Mouse (Mus musculus) intestine, embryonic 16.5 days (tissue): Measurements from ENCODE around the gene Cap2. TPM values are rescaled to one million over a fixed set of nuclear protein-coding genes. Genes with fewer than 3 reads are reported as not detected.

Experiments used
- ATAC-seq: fragments of 200-750 bp; cut with Nextera tagmentation; 2 replicates; pipeline ENCODE4 v1.8.0; 2017; ENCODE audit warnings: moderate TSS enrichment, moderate library complexity
- H3K27ac ChIP-seq: fragments of 300-500 bp; sonication (generic); 2 replicates; pipeline ENCODE4 v1.5.1; 2014; ENCODE audit warnings: mild to moderate bottlenecking, low read length
- H3K27me3 ChIP-seq: fragments of 300-500 bp; sonication (generic); replicated peaks from 2 replicates; pipeline ENCODE4 v1.6.1; 2014; ENCODE audit warnings: low read length, control low read depth, mixed read lengths; ENCODE audit not compliant: control insufficient read depth, insufficient read depth
- H3K36me3 ChIP-seq: fragments of 300-500 bp; sonication (generic); 2 replicates; pipeline ENCODE4 v1.6.1; 2014; ENCODE audit warnings: low read length, control low read depth; ENCODE audit not compliant: control insufficient read depth, insufficient read depth
- H3K4me1 ChIP-seq: fragments of 300-500 bp; sonication (generic); 2 replicates; pipeline ENCODE4 v1.6.1; 2014; ENCODE audit warnings: low read length, control low read depth, mixed read lengths; ENCODE audit not compliant: control insufficient read depth, insufficient read depth
- H3K4me2 ChIP-seq: fragments of 300-500 bp; sonication (generic); 2 replicates; pipeline ENCODE4 v1.6.1; 2014; ENCODE audit warnings: low read depth, low read length, control low read depth
- H3K4me3 ChIP-seq: fragments of 300-500 bp; sonication (generic); 2 replicates; pipeline ENCODE4 v1.5.1; 2014; ENCODE audit warnings: mild to moderate bottlenecking, low read length
- H3K9ac ChIP-seq: fragments of 300-500 bp; sonication (generic); 2 replicates; pipeline ENCODE4 v1.6.1; 2014; ENCODE audit warnings: low read depth, low read length
- H3K9me3 ChIP-seq: fragments of 300-500 bp; sonication (generic); 2 replicates; pipeline ENCODE4 v1.6.1; 2016; ENCODE audit warnings: low read length, control low read depth; ENCODE audit not compliant: control insufficient read depth
- WGBS: fragments of 180-500 bp; shearing (Covaris S2); extraction: QIAGEN DNeasy Blood & Tissue Kit; methylation state at CpG from one replicate; pipeline ENCODE4 v1.1.7; 2014; 5-methylcytosine and 5-hydroxymethylcytosine counted together
- polyA plus RNA-seq: library from polyadenylated mRNA; unstranded; fragments of >200 nt; fragmentation: Nextera tagmentation; extraction: Ambion mirVana; gene quantifications from 2 replicates; pipeline ENCODE4 v1.2.1, GENCODE M21; 2015

The Cap2 gene
- polyA plus RNA-seq, 1 experiment from 2014 or later: 10.7 TPM

DNA sequence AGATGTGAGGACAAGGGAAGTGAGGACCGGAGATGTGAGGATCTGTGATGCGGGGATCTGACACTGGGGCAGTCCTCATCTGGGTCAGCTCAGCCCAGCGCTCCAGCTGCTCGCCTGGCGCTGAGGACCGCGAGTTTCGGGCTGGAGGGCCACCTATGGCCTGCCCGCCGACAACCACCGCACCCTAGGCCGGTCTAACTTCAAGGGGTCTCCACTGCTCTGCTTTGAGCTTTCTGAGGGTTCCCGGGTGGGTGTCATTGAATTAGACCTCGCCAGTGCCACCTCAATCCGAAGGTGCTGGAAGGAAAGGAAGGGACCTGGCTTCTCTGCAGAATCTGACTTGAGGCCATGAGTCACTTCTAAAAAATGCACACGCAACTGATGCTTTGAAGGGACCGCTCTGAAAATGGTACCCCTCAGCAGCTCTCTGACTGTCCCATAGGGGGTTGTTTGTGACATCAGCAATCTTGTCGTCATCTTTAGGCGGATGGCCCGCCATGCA, 793 bp downstream of the Cap2 start:
- peak overlapping the region; percentile 0; the same call in 1 of the 2 replicates for H3K27ac ChIP-seq

DNA sequence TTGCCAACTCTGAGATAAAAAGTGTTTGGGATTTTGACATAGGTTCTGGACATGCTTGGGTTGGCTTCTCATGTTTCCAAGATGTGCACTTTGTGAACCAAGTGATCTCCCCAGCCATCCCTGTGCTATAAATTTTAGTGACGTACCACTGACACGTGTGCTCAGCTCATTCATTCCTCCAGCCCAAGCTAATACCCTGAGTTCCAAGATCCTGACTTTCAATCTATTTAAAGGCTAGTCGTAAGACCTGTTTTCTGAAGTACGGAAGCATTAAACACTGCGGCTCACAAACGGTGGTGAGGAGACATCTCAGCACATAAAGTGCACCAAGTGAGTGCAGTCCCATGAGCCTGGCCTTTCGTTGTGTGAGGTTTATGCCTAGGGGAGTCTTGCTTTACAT, 6.3 kb downstream of the Cap2 start:
- Histone ChIP-seq H3K27me3 (no peaks in the 10 kb centered on the region), H3K36me3 (no peaks in the 10 kb centered on the region), H3K9me3 (no peaks in the 10 kb centered on the region), H3K9ac (no peak overlapping the region), H3K4me3 (no peak overlapping the region), H3K4me1 (no peaks in the 10 kb centered on the region), H3K27ac (no peak overlapping the region), H3K4me2 (no peak overlapping the region)
- WGBS: 76% methylated on average over 7 of the region's 7 CpGs
- ATAC-seq: no peak

More for the DNA sequence above, 793 bp downstream of the Cap2 start:
- 6% methylated on average over 20 of the region's 20 CpGs for WGBS
- ATAC-seq: peak; percentile 68
- Histone ChIP-seq H3K4me2 (peak overlapping the region; percentile 88), H3K4me1 (no peaks in the 10 kb centered on the region), H3K36me3 (no peaks in the 10 kb centered on the region), H3K9ac (peak overlapping the region; percentile 72), H3K9me3 (no peaks in the 10 kb centered on the region), H3K4me3 (peak overlapping the region; percentile 59), H3K27me3 (no peaks in the 10 kb centered on the region)

DNA sequence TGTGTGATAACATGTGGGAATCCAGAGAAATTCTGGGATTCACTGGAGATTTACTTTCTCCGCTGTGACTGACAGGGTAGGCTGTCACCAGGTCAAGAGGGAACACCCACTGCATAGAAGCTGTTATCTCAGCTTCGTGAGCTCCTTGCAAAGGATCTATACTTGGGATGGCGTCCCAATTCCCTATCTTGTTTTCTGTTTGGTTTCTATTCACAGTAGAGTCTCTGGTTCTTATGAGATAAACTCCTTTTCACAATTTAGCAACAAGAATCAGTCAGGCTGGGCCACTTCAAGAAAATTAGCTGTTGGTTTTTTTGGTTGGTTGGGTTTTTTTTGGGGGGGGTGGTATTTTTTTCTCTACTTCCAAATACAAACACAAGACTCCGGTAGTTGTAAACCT, 7.2 kb downstream of the Cap2 start:
- no peaks in the 10 kb centered on the region for H3K9me3 ChIP-seq
- no peak for ATAC-seq
- no peaks in the 10 kb centered on the region for H3K4me1 ChIP-seq
- no peak overlapping the region for H3K27ac ChIP-seq
- no peaks in the 10 kb centered on the region for H3K27me3 ChIP-seq
- no peak overlapping the region for H3K9ac ChIP-seq
- H3K4me2 ChIP-seq: no peak overlapping the region
- H3K36me3 ChIP-seq: no peaks in the 10 kb centered on the region
- WGBS: 73% methylated on average over 4 of the region's 4 CpGs
- H3K4me3 ChIP-seq: no peak overlapping the region

DNA sequence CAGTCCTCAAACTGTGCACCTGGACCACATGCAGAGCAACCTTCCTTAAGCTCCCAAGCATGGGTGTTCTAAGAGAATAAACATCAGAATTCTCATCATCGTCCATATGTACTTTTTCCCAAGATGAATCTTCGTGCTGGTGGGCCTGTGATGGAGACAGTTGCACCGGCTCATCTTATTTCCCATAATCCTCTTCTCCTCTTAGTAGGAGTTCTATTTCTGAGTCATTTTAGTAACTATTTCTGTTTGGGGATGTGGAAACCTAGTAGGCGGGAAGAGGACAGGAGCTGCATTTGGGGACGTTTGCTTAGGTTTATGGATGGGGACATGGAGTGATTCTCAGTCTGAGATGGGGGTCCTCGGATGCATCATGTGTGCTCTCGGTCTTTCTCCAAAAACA, 8.8 kb downstream of the Cap2 start:
- no peak overlapping the region for H3K4me2 ChIP-seq
- H3K4me1 ChIP-seq: no peaks in the 10 kb centered on the region
- no peaks in the 10 kb centered on the region for H3K27me3 ChIP-seq
- H3K9me3 ChIP-seq: no peaks in the 10 kb centered on the region
- 96% methylated on average over 7 of the region's 7 CpGs for WGBS
- H3K9ac ChIP-seq: no peak overlapping the region
- no peak overlapping the region for H3K4me3 ChIP-seq
- no peak overlapping the region for H3K27ac ChIP-seq
- H3K36me3 ChIP-seq: no peaks in the 10 kb centered on the region
- ATAC-seq: no peak

DNA sequence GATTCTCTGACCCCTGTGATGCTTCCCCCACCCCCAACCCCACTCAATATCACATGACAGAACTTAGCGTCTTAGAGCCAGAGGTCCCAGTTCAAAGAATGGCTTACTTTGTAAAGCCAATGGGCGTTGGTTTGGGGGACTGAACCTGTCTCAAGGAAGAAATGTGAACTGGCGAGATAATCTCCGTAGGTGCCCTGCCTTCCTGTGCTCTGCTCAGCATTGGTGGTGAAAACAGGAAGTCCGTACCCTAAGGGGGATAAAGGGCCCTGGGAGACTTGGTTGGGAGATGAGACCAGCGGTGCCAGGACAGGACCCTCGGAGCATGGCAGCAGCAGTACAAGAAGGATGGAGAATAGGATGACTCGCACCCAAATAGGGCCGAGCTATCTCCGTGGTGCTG, 12.8 kb downstream of the Cap2 start:
- H3K4me1 ChIP-seq: no peaks in the 10 kb centered on the region
- no peaks in the 10 kb centered on the region for H3K36me3 ChIP-seq
- no peaks in the 10 kb centered on the region for H3K27me3 ChIP-seq
- no peak overlapping the region for H3K4me3 ChIP-seq
- no peaks in the 10 kb centered on the region for H3K9me3 ChIP-seq
- ATAC-seq: no peak
- no peak overlapping the region for H3K4me2 ChIP-seq
- 92% methylated on average over 10 of the region's 10 CpGs for WGBS
- H3K27ac ChIP-seq: no peak overlapping the region
- H3K9ac ChIP-seq: no peak overlapping the region

DNA sequence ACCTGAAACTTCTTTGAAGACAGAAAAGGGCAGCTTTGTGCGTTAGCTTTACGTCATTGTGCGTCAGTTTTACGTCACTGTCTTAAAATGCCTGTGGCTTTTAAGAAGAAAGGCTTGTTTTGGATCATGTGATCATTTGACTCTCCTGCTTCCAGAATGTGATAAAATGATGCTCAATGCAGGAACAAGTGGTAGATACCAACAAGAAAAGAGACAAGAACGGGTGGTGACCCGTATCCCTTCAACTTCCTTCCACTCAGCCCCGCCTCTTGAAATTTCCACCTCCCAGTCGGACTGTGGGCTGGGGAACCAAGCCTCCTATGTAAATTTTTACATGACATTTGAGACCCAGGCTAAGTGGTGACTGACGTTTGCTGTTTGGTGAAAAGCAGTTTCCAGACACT, 13.5 kb downstream of the Cap2 start:
- 79% methylated on average over 9 of the region's 9 CpGs for WGBS
- no peak for ATAC-seq

DNA sequence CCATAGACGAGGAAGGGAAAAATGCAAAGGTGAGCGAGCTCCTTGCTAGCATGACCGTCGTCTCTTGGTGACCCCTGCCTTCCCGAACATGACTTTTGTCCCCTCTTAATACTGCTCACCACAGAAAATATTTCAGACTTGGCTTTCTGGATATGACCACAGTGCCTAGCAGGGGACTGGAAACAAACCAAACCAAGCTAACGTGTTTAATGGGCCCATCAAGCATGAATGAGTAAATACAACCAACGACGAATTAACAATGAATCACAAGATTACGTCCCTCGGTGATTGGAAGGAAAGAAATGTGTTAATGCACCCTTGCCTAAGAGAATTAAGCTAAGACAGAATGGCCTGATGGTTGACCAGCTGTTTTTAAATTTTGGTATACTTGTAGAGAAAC, 13.9 kb downstream of the Cap2 start:
- H3K4me2 ChIP-seq: no peak overlapping the region
- no peak for ATAC-seq
- H3K27ac ChIP-seq: no peak overlapping the region
- no peak overlapping the region for H3K4me3 ChIP-seq
- H3K9ac ChIP-seq: no peak overlapping the region
- 87% methylated on average over 10 of the region's 10 CpGs for WGBS
- H3K36me3 ChIP-seq: no peaks in the 10 kb centered on the region
- no peaks in the 10 kb centered on the region for H3K27me3 ChIP-seq
- no peaks in the 10 kb centered on the region for H3K4me1 ChIP-seq
- H3K9me3 ChIP-seq: no peaks in the 10 kb centered on the region

More for the DNA sequence above, 13.5 kb downstream of the Cap2 start:
- H3K27me3 ChIP-seq: no peaks in the 10 kb centered on the region
- no peak overlapping the region for H3K4me2 ChIP-seq
- no peaks in the 10 kb centered on the region for H3K36me3 ChIP-seq
- no peak overlapping the region for H3K27ac ChIP-seq
- no peaks in the 10 kb centered on the region for H3K4me1 ChIP-seq
- no peak overlapping the region for H3K9ac ChIP-seq
- H3K9me3 ChIP-seq: no peaks in the 10 kb centered on the region
- no peak overlapping the region for H3K4me3 ChIP-seq

DNA sequence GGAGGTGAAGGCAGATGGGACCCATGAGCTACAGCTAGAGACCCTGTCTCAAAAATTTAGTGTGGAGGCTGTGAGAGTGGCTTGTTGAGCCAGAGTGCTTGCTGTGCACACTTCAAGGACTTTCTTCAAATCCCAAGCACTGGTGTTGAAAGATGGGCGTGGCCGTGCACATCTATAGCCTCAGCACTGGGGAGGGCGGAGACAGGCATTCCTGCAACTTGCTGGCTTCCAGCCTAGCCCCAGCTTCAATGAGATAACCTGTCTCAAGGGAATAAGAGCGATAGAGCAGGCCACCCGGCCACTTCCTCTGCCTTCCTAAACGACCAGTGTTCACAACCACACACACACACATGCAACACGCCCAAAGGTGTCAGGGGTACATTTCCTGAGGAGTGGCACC, 14.5 kb downstream of the Cap2 start:
- no peak for ATAC-seq
- Histone ChIP-seq H3K9me3 (no peaks in the 10 kb centered on the region), H3K27me3 (no peaks in the 10 kb centered on the region), H3K27ac (no peak overlapping the region), H3K4me3 (no peak overlapping the region), H3K9ac (no peak overlapping the region), H3K4me1 (no peaks in the 10 kb centered on the region), H3K4me2 (no peak overlapping the region), H3K36me3 (no peaks in the 10 kb centered on the region)
- 64% methylated on average over 7 of the region's 7 CpGs for WGBS

DNA sequence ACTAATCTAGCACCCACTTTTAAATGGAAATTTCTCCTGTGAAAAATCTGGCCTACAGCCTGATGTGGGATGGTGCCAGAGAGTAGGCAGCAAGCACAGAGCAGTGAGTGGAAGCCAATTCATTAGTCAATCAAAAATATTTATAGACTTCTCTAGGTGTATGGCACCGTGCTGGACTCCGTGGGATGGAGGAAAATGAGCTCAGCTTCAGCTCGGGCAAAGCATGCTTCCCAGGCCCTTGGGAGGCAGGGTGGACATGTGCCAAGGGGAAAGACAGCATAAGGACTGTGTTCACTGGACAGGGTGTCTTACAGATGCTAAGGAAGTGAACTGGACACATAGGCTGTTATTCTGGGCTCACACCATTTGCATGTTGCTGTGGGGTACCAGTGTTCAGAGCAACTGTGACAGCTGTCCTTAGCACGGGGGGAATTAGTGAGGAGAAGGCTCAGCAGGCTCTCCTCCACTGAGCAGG, 15.6 kb downstream of the Cap2 start:
- no peaks in the 10 kb centered on the region for H3K36me3 ChIP-seq
- H3K4me1 ChIP-seq: no peaks in the 10 kb centered on the region
- no peaks in the 10 kb centered on the region for H3K27me3 ChIP-seq
- no peaks in the 10 kb centered on the region for H3K9me3 ChIP-seq
- H3K4me3 ChIP-seq: no peak overlapping the region
- H3K27ac ChIP-seq: no peak overlapping the region
- 61% methylated on average over 4 of the region's 4 CpGs for WGBS
- H3K9ac ChIP-seq: no peak overlapping the region
- ATAC-seq: no peak
- no peak overlapping the region for H3K4me2 ChIP-seq

DNA sequence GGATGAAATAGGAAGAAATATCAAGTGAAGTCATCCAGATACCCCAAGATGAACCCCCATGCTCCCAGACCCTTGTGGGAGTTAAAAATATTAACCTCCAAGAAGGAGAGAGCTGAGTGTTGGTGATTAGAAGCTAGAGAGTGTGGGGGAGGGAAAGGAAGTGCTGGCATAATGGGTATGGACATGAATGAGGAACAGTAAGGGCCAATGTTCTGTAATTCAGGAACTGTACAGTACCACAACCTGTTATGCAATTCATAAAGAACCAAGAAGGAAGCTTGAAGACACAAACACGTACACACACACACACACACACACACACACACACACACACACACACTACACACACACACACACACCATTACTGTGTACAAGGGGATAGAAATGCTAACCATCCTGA, 19.8 kb downstream of the Cap2 start:
- Histone ChIP-seq H3K9ac (no peak overlapping the region), H3K9me3 (no peaks in the 10 kb centered on the region), H3K4me2 (no peak overlapping the region), H3K4me1 (no peaks in the 10 kb centered on the region), H3K27ac (no peak overlapping the region), H3K27me3 (no peaks in the 10 kb centered on the region), H3K4me3 (no peak overlapping the region), H3K36me3 (no peaks in the 10 kb centered on the region)
- ATAC-seq: no peak
- 78% methylated on average over 1 of the region's 1 CpGs for WGBS
